Mouse (Mus musculus): ENCODE data around the gene Dusp1.

DNA sequence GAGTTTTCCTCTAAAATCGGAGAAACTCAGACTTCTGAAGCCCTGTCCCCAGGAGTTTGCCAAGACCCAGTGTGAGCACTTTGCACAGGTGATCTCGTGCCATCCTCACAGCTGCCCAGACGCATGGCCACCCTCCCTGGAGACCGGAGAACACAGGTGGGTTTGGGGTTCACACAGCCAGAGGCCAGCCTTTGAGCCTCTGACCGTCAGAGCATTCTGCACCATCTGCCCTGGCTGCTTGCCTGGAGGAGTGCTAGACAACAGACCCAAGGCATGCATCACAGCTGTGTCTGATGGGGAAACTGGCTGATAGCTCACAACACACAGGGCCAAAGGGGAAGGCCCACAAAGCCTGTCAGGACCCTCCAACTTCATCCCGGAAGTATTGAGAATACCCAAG is 82.3 kb downstream of the Dusp1 start:
- TF ChIP-seq POLR2A (IDR thresholded peaks at IDR 0.05; ENCODE audit: low read depth, low read length) (no peak), CTCF (IDR thresholded peaks at IDR 0.05; ENCODE audit: extremely low read depth, insufficient read length, insufficient replicate concordance, low read depth, low read length) (no peak)

Measured in small intestine, adult 2 months (tissue).